Mouse (Mus musculus) stomach, postnatal 0 days (tissue): ENCODE measurements around the gene Pkd1l2. TPM values are rescaled to one million over a fixed set of nuclear protein-coding genes. Genes with fewer than 3 reads are reported as not detected.
A peak's percentile ranks its signal among the peaks of the same experiment; 100 is the strongest.

Experiments
- ATAC-seq: fragments of 200-750 bp; cut with Nextera tagmentation; 2 replicates; pipeline ENCODE4 v1.8.0; 2017; ENCODE audit not compliant: low FRiP score, low TSS enrichment
- DNase-seq: peaks from one replicate; pipeline ENCODE4 v3.0.0-alpha.2; 2016; ENCODE audit warnings: low spot score
- H3K27ac ChIP-seq: fragments of 300-500 bp; sonication (generic); replicated peaks from 2 replicates; pipeline ENCODE4 v1.5.1; 2014; ENCODE audit warnings: mild to moderate bottlenecking, control low read depth
- H3K27me3 ChIP-seq: fragments of 300-500 bp; sonication (generic); 2 replicates; pipeline ENCODE4 v1.6.1; 2014; ENCODE audit warnings: low read length; ENCODE audit not compliant: control insufficient read depth, insufficient read depth
- H3K36me3 ChIP-seq: fragments of 300-500 bp; sonication (generic); 2 replicates; pipeline ENCODE4 v1.6.1; 2014; ENCODE audit warnings: low read length, mixed read lengths; ENCODE audit not compliant: control insufficient read depth, insufficient read depth
- H3K4me1 ChIP-seq: fragments of 300-500 bp; sonication (generic); replicated peaks from 2 replicates; pipeline ENCODE4 v1.6.1; 2014; ENCODE audit warnings: antibody characterized with exemption; ENCODE audit not compliant: control insufficient read depth, insufficient read depth
- H3K4me2 ChIP-seq: fragments of 300-500 bp; sonication (generic); replicated peaks from 2 replicates; pipeline ENCODE4 v1.6.1; 2014; ENCODE audit warnings: low read depth, mild to moderate bottlenecking, control low read depth, moderate library complexity
- H3K4me3 ChIP-seq: fragments of 300-500 bp; sonication (generic); 2 replicates; pipeline ENCODE4 v1.5.1; 2014; ENCODE audit warnings: low read depth, low read length, control low read depth
- H3K9ac ChIP-seq: fragments of 300-500 bp; sonication (generic); 2 replicates; pipeline ENCODE4 v1.6.1; 2014; ENCODE audit warnings: mild to moderate bottlenecking, low read length, control low read depth, mixed read lengths
- H3K9me3 ChIP-seq: fragments of 300-500 bp; sonication (generic); 2 replicates; pipeline ENCODE4 v1.6.1; 2016; ENCODE audit warnings: low read length; ENCODE audit not compliant: control insufficient read depth
- CTCF ChIP-seq: IDR thresholded peaks from 2 replicates; pipeline ENCODE4 v1.5.1; 2016; ENCODE audit warnings: antibody characterized with exemption, low read depth, mild to moderate bottlenecking, moderate library complexity
- EP300 ChIP-seq: optimal IDR thresholded peaks from 2 replicates; pipeline ENCODE3; 2016; ENCODE audit warnings: antibody characterized with exemption
- WGBS: fragments of 180-500 bp; shearing (Covaris S2); extraction: QIAGEN DNeasy Blood & Tissue Kit; methylation state at CpG from one replicate; pipeline ENCODE4 v1.1.7; 2014; 5-methylcytosine and 5-hydroxymethylcytosine counted together
- polyA plus RNA-seq: library from polyadenylated mRNA; unstranded; fragments of >200 nt; fragmentation: Nextera tagmentation; extraction: Ambion mirVana; gene quantifications from 2 replicates; pipeline ENCODE4 v1.2.1, GENCODE M21; 2015

Pkd1l2 gene
- polyA plus RNA-seq, 1 experiment from 2014 or later, result not detected

GRCm38 (mm10) chr8:116946268-116946838 lies 135.9 kb downstream of the Pkd1l2 start:
- Histone ChIP-seq H3K27me3 (no peaks in the 10 kb centered on the region), H3K4me3 (no peak overlapping the region), H3K36me3 (no peaks in the 10 kb centered on the region), H3K27ac (no peak overlapping the region), H3K9ac (no peak overlapping the region), H3K4me2 (0 out of 2 replicates have a peak overlapping the region, but pooled peaks have one; percentile 19), H3K4me1 (no peaks in the 10 kb centered on the region), H3K9me3 (no peaks in the 10 kb centered on the region)
- no peak for ATAC-seq
- TF ChIP-seq EP300 (no peak), CTCF (no peak)
- WGBS, result 78% methylated on average over 21 of the region's 21 CpGs
- DNase-seq, result no peak

Other genes starting within 250 kb of the Pkd1l2 start
- 43.2 and 47.7 TPM in 2 replicates for gene Cmc2, start 161.0 kb downstream of the Pkd1l2 start, polyA plus RNA-seq
- gene Cenpn, start 160.7 kb downstream of the Pkd1l2 start, polyA plus RNA-seq, result 7.2 and 8.3 TPM in 2 replicates
- gene Atmin, start 139.1 kb downstream of the Pkd1l2 start, polyA plus RNA-seq, result 6.1 and 6.2 TPM in 2 replicates
- 0.45 and 0.56 TPM in 2 replicates for gene 1700030J22Rik, start 103.5 kb downstream of the Pkd1l2 start, polyA plus RNA-seq
- 87.5 and 89.3 TPM in 2 replicates for gene Gcsh, start 88.9 kb downstream of the Pkd1l2 start, polyA plus RNA-seq
- 0.49 and 0.53 TPM in 2 replicates for gene Bco1, start 13.4 kb upstream of the Pkd1l2 start, polyA plus RNA-seq
- 1.5 and 2.4 TPM in 2 replicates for gene Gan, start 75.7 kb upstream of the Pkd1l2 start, polyA plus RNA-seq
- 19.9 and 22.9 TPM in 2 replicates for gene Cmip, start 174.6 kb upstream of the Pkd1l2 start, polyA plus RNA-seq